Mouse (Mus musculus): ENCODE results near the gene Ccdc157. TPM values are rescaled to one million over a fixed set of nuclear protein-coding genes. Genes with fewer than 3 reads are reported as not detected.
"Not testable (repeated sequence)": the region's sequence is repeated elsewhere in the genome, so short reads cannot be mapped to it uniquely, and the experiment has no call there.

Gene Ccdc157
- polyA plus RNA-seq, 1 experiment from 2014 or later: 2.6 TPM

DNA sequence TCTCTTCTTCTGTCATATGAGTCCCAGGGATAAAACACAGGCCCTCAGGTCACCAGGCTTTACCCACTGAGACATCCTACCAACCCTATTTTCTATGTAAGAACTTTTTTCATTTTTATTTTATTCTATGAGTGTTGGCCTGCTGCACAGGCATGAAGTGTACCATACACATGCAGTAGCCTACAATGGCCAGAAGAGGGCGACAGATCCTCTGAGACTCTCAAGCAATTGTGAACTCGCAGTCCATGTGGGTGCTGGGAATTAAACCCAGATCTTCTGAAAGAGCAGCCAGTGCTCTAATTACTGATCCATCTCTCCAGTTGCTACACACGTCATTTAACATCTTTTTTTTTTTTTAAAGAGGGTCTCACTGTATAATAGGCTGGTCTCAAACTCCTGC is 26.6 kb downstream of the Ccdc157 start:
- 49% methylated on average over 3 of the region's 3 CpGs for WGBS (ENCODE audit: insufficient replicate concordance)
- Histone ChIP-seq H3K36me3 (ENCODE audit: control insufficient read depth, insufficient read depth, low read length) (peaks cover 4% of the 10 kb centered on the region; the same call in 1 of the 2 replicates), H3K9ac (ENCODE audit: low read depth, low read length) (no peak overlapping the region), H3K4me1 (ENCODE audit: control insufficient read depth, insufficient read depth, low read length) (peaks cover 10% of the 10 kb centered on the region), H3K27me3 (ENCODE audit: control insufficient read depth, insufficient read depth, low read length) (no peaks in the 10 kb centered on the region), H3K27ac (ENCODE audit: low read depth, low read length) (no peak overlapping the region), H3K4me2 (no peak overlapping the region), H3K4me3 (ENCODE audit: low read depth, low read length) (no peak overlapping the region), H3K9me3 (replicated peaks; ENCODE audit: control insufficient read depth, low read length) (no peaks in the 10 kb centered on the region)
- ATAC-seq (replicated peaks; ENCODE audit: insufficient number of reproducible peaks, low FRiP score, low TSS enrichment): no peak

DNA sequence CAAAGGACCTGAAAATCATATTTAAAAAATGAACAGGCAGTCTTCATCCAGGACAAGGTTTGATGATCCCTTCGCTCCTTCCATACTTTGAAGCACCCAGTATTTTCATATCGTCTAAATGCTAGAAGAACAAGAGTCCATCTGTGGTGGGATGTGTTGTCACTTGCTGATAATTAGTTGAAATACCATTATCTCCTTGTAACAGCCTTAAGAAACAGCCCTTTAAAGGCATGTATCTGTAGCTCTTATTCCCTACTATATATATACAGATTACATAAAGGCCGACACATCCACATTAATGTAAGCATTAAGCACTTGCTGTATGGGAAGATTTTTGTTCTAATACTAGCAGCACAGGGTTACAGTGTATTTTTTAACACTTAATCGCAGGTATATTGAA is 31.6 kb downstream of the Ccdc157 start:
- not testable (repeated sequence) for H3K4me1 ChIP-seq (ENCODE audit: control insufficient read depth, insufficient read depth, low read length); H3K4me3 ChIP-seq (ENCODE audit: low read depth, low read length); ATAC-seq (replicated peaks; ENCODE audit: insufficient number of reproducible peaks, low FRiP score, low TSS enrichment); H3K9ac ChIP-seq (ENCODE audit: low read depth, low read length); H3K27me3 ChIP-seq (ENCODE audit: control insufficient read depth, insufficient read depth, low read length); H3K4me2 ChIP-seq; H3K36me3 ChIP-seq (ENCODE audit: control insufficient read depth, insufficient read depth, low read length); H3K27ac ChIP-seq (ENCODE audit: low read depth, low read length); H3K9me3 ChIP-seq (replicated peaks; ENCODE audit: control insufficient read depth, low read length)
- 79% methylated on average over 4 of the region's 4 CpGs for WGBS (ENCODE audit: insufficient replicate concordance)

DNA sequence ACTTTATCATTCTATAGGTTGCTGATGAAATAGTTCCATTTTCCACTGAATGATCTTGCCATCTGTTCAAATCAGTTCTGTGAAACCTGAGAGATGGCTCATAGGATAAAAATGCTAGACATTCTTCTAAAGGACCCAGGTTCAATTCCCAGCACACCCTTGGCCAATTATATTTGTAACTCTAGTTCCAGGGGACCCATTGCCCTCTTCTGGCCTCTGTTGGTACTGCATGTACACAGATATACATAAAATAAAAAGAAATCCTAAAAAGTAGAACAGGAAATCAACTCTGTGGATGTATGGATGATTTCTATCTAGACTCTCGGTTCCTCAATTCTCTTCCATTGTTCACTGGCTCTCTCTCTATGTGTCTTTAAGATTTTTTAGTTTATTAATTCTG is 33.0 kb downstream of the Ccdc157 start:
- H3K9ac ChIP-seq (ENCODE audit: low read depth, low read length): no peak overlapping the region
- H3K36me3 ChIP-seq (ENCODE audit: control insufficient read depth, insufficient read depth, low read length): no peaks in the 10 kb centered on the region
- H3K4me1 ChIP-seq (ENCODE audit: control insufficient read depth, insufficient read depth, low read length): no peaks in the 10 kb centered on the region
- ATAC-seq (replicated peaks; ENCODE audit: insufficient number of reproducible peaks, low FRiP score, low TSS enrichment): no peak
- H3K27ac ChIP-seq (ENCODE audit: low read depth, low read length): no peak overlapping the region
- no peak overlapping the region for H3K4me2 ChIP-seq
- H3K4me3 ChIP-seq (ENCODE audit: low read depth, low read length): no peak overlapping the region
- 0 out of 2 replicates have a peak, but pooled peaks cover 8% of the 10 kb centered on the region for H3K9me3 ChIP-seq (replicated peaks; ENCODE audit: control insufficient read depth, low read length)
- WGBS (ENCODE audit: insufficient replicate concordance): 87% methylated on average over 1 of the region's 1 CpGs
- no peaks in the 10 kb centered on the region for H3K27me3 ChIP-seq (ENCODE audit: control insufficient read depth, insufficient read depth, low read length)

DNA sequence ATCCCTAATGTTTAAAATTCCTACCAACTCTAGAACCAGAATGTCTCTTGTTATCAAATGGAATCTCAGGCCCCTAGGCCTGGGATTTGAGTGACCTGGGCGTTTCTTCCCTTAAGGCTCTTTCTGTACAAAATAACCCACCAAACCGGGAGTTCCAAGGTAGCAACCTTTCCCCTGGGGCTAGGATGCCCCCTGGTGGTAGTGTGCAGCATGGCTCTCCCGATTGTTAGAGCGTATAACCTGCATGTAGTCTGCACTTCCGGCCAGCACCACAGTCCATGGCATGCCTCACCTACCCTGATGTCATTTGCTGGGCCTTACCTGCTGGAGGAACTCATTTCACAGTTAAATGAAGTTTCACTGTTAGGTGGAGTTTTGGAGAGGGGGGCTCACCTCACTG is 36.2 kb downstream of the Ccdc157 start:
- Histone ChIP-seq H3K27me3 (ENCODE audit: control insufficient read depth, insufficient read depth, low read length) (peaks cover 5% of the 10 kb centered on the region; the same call in 1 of the 2 replicates), H3K9me3 (replicated peaks; ENCODE audit: control insufficient read depth, low read length) (0 out of 2 replicates have a peak, but pooled peaks cover 8% of the 10 kb centered on the region), H3K4me1 (ENCODE audit: control insufficient read depth, insufficient read depth, low read length) (peaks cover 11% of the 10 kb centered on the region), H3K36me3 (ENCODE audit: control insufficient read depth, insufficient read depth, low read length) (no peaks in the 10 kb centered on the region), H3K4me3 (ENCODE audit: low read depth, low read length) (no peak overlapping the region), H3K4me2 (no peak overlapping the region), H3K9ac (ENCODE audit: low read depth, low read length) (no peak overlapping the region), H3K27ac (ENCODE audit: low read depth, low read length) (no peak overlapping the region)
- WGBS (ENCODE audit: insufficient replicate concordance): 64% methylated on average over 5 of the region's 5 CpGs
- no peak for ATAC-seq (replicated peaks; ENCODE audit: insufficient number of reproducible peaks, low FRiP score, low TSS enrichment)

DNA sequence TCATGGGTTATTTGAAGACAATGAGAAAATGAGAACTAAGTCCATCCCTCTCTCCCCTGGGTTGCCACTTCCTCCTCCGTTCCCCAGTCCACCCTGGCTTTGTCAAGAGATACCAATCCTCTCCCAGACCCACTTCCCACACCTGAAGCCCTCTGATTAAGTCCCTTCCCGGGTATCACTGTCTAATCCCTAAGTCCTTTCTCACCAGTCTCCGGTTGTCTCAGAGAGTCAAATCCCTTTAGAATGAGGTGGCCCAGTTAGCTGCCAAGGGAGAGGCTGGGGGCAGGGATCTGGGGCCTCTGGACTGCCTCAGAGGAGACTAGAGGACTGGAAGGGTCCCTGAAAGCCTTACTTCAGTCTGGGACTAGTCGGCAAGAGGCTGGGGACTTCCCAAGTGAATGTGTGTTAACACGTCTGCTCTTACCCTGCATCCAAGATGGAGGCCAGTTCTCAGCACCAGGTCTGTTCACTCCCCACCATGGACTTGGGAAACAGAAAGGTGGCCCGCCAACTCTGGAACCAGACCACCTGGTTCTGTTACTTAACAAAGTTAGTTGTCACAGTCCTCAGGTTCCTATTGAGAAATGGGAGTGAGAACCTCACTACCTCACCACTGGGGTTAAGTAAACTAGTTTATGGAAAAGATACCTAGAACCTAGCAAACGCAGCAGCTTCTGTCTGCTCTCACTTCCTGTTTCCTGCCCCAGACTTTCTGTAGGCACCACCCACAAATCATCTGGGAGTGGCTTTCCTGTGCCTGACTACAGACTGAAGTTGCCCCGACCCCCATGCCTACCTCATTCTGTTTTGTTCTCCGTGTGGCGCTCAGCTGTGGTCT is 37.1 kb downstream of the Ccdc157 start, which contains the start of gene Sec14l2:
TSS of gene Sec14l2 (minus strand) at position 674 of the 838 bp plus-strand sequence.
- 66% methylated on average over 10 of the region's 10 CpGs for WGBS (ENCODE audit: insufficient replicate concordance)

DNA sequence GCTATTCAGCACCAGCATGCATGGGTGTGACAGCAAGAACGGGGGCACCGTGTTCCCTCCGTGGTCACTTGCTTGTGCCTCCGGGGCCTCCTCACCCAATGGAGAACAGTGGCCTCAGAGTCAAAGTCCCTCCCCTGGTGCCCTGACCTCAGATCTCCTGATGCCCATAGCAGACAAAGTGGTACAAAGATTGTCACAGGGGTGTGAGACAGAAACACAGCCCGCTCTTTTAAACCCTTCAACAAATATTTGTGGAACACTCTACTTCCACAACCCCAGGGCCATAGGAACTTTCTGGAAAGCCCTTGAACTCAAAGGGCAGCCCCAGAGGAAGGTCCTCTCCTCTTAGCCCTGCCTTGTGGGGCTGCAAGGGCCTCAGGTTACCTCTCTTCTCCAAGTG is 37.9 kb downstream of the Ccdc157 start:
- Histone ChIP-seq H3K4me2 (no peak overlapping the region), H3K4me3 (ENCODE audit: low read depth, low read length) (no peak overlapping the region), H3K36me3 (ENCODE audit: control insufficient read depth, insufficient read depth, low read length) (no peaks in the 10 kb centered on the region), H3K9me3 (replicated peaks; ENCODE audit: control insufficient read depth, low read length) (0 out of 2 replicates have a peak, but pooled peaks cover 8% of the 10 kb centered on the region), H3K27ac (ENCODE audit: low read depth, low read length) (no peak overlapping the region), H3K27me3 (ENCODE audit: control insufficient read depth, insufficient read depth, low read length) (peaks cover 13% of the 10 kb centered on the region), H3K4me1 (ENCODE audit: control insufficient read depth, insufficient read depth, low read length) (peaks cover 17% of the 10 kb centered on the region), H3K9ac (ENCODE audit: low read depth, low read length) (no peak overlapping the region)
- WGBS (ENCODE audit: insufficient replicate concordance): 72% methylated on average over 5 of the region's 5 CpGs
- ATAC-seq (replicated peaks; ENCODE audit: insufficient number of reproducible peaks, low FRiP score, low TSS enrichment): no peak

More for the DNA sequence above, 37.1 kb downstream of the Ccdc157 start, which contains the start of gene Sec14l2:
- Histone ChIP-seq H3K4me2 (no peak within 1 kb of the TSS), H3K4me1 (ENCODE audit: control insufficient read depth, insufficient read depth, low read length) (peaks cover 16% of the 10 kb centered on the region), H3K27ac (ENCODE audit: low read depth, low read length) (no peak within 1 kb of the TSS), H3K27me3 (ENCODE audit: control insufficient read depth, insufficient read depth, low read length) (peaks cover 9% of the 10 kb centered on the region), H3K9ac (ENCODE audit: low read depth, low read length) (no peak within 1 kb of the TSS), H3K9me3 (replicated peaks; ENCODE audit: control insufficient read depth, low read length) (0 out of 2 replicates have a peak, but pooled peaks cover 8% of the 10 kb centered on the region), H3K36me3 (ENCODE audit: control insufficient read depth, insufficient read depth, low read length) (no peaks in the 10 kb centered on the region), H3K4me3 (ENCODE audit: low read depth, low read length) (no peak within 1 kb of the TSS)
- ATAC-seq (replicated peaks; ENCODE audit: insufficient number of reproducible peaks, low FRiP score, low TSS enrichment): no peak

DNA sequence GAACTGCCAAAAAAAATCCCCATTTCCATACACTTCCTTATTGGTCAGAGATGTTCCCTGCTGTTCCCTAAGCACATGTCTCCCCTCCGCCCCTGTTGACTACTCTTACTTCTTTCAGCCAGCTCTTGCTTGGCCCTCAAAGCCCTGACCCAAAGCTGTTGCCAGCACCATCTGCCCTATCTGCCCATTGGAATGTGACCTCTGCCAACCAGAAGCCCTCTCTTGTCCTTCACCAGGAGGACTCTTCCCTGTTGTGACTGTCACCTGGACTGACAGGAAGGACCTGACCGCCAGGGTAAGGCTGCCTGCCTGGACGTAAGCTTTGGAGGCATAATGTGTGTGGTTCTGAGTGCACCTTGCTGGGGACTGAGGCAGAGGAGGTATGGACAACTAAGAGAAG is 38.4 kb downstream of the Ccdc157 start:
- no peak for ATAC-seq (replicated peaks; ENCODE audit: insufficient number of reproducible peaks, low FRiP score, low TSS enrichment)
- H3K9ac ChIP-seq (ENCODE audit: low read depth, low read length): no peak overlapping the region
- 72% methylated on average over 3 of the region's 3 CpGs for WGBS (ENCODE audit: insufficient replicate concordance)

DNA sequence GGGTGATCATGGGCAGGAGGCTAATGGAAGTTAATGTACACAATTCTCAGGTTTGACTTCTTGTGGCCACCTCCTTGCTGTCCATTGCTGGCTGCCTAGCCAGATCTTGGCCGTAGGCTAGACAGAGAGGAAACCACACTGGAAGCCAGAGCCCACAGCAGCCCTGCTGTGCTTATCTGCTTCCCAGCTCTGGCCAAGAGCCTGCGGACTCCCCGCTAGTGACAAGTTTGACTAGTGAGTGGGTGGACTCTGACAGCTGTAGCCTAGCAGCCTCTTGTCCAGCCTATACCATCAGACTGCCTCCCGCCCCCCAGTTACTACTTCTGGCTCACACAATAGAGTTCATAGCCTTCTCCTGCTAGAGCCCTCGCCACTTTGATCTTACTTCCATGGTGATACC is 40.5 kb downstream of the Ccdc157 start:
- ATAC-seq (replicated peaks; ENCODE audit: insufficient number of reproducible peaks, low FRiP score, low TSS enrichment): no peak
- peaks cover 20% of the 10 kb centered on the region for H3K27me3 ChIP-seq (ENCODE audit: control insufficient read depth, insufficient read depth, low read length)
- H3K4me3 ChIP-seq (ENCODE audit: low read depth, low read length): no peak overlapping the region
- peaks cover 17% of the 10 kb centered on the region for H3K4me1 ChIP-seq (ENCODE audit: control insufficient read depth, insufficient read depth, low read length)
- H3K27ac ChIP-seq (ENCODE audit: low read depth, low read length): no peak overlapping the region
- no peaks in the 10 kb centered on the region for H3K9me3 ChIP-seq (replicated peaks; ENCODE audit: control insufficient read depth, low read length)
- no peak overlapping the region; the same call in 1 of the 2 replicates for H3K4me2 ChIP-seq
- 27% methylated on average over 5 of the region's 5 CpGs for WGBS (ENCODE audit: insufficient replicate concordance)
- H3K36me3 ChIP-seq (ENCODE audit: control insufficient read depth, insufficient read depth, low read length): no peaks in the 10 kb centered on the region
- no peak overlapping the region for H3K9ac ChIP-seq (ENCODE audit: low read depth, low read length)

More for the DNA sequence above, 38.4 kb downstream of the Ccdc157 start:
- Histone ChIP-seq H3K36me3 (ENCODE audit: control insufficient read depth, insufficient read depth, low read length) (no peaks in the 10 kb centered on the region), H3K27me3 (ENCODE audit: control insufficient read depth, insufficient read depth, low read length) (peaks cover 16% of the 10 kb centered on the region), H3K4me2 (no peak overlapping the region), H3K9me3 (replicated peaks; ENCODE audit: control insufficient read depth, low read length) (0 out of 2 replicates have a peak, but pooled peaks cover 6% of the 10 kb centered on the region), H3K27ac (ENCODE audit: low read depth, low read length) (no peak overlapping the region), H3K4me3 (ENCODE audit: low read depth, low read length) (no peak overlapping the region), H3K4me1 (ENCODE audit: control insufficient read depth, insufficient read depth, low read length) (peaks cover 17% of the 10 kb centered on the region)
